Mouse (Mus musculus): Measurements from ENCODE around the gene Scgb1b17.
"Not testable (repeated sequence)": the region's sequence is repeated elsewhere in the genome, so short reads cannot be mapped to it uniquely, and the experiment has no call there.

Scgb1b17 gene

DNA sequence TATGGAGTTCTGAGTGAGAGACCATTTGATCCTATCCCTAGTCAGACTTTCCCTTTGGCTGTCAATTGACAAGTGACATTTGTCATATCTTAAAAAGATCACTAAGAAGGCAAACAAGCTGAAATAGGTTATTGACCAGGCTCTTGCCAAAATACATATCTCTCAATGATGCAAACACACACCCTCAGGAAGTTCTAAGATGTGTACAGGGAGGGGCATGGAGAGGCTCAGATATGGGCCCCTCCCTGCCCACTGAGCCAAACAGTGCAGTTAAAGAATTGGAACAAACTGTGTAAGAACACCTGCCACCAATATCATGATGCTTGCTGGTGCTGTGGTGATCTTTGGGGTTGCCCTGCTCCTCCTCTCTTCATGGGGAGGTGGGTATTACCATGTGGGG is at the start of gene Scgb1b17:
Gene Scgb1b17 (plus strand): TSS at position 301 of the 400 bp plus-strand sequence.
- not testable (repeated sequence) for DNase-seq

DNA sequence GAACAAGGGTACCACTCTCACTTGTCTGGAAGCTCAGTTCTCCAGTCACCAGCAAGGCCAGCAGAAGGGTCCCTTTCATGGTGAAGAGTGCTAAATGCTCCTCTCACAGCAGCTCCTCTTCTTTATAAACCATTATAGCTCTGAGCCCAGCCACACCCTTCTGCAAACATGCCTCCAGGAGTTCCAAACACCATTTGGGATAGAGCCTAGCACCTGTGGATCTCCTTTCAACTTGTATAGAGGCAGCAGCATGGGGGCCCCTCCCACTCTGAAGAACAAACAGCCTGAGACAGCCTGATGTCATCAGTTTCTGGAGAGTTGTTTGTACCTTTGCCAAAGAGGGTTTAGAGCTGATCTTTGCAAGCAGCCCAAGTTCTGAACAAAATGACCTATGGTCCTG is 6.8 kb upstream of the Scgb1b17 start, which contains the start of gene Scgb2b17:
Gene Scgb2b17 (minus strand): TSS at position 101 of the 400 bp plus-strand sequence.
- DNase-seq = not testable (repeated sequence)
